Comparison of ENCODE assay signal across 20 mouse cellular contexts in genomic region chr12:107982306-107982705, GRCm38 (mm10). TPM values are rescaled to one million over a fixed set of nuclear protein-coding genes. Genes with fewer than 3 reads are reported as not detected.
DNase-seq lines count a peak whose midpoint lies in the region; ATAC-seq lines count a peak whose summit lies in the region.
"Had no signal": no experiment of that assay in that cellular context is flagged by ENCODE, and none has a peak within 500 bp of the region (broad histone marks: within the 10 kb centered on the region; RNA-seq: fewer than 3 reads in every experiment).

No protein-coding gene starts in this region.

- no peak overlapping the region for H3K4me2 ChIP-seq in forebrain, embryonic 12.5 days
- no peak overlapping the region for H3K4me2 ChIP-seq in midbrain, embryonic 11.5 days
- peak overlapping the region; percentile 73; the same call in 1 of the 2 replicates for H3K4me2 ChIP-seq in forebrain, embryonic 14.5 days (ENCODE audit: low read length)
- no peak overlapping the region for H3K4me2 ChIP-seq in limb, embryonic 11.5 days (ENCODE audit: low read depth, severe bottlenecking)
- H3K4me2 ChIP-seq: intestine, embryonic 15.5 days; kidney, embryonic 15.5 days; liver, embryonic 12.5 days had no signal

- peaks cover 74% of the 10 kb centered on the region for H3K27me3 ChIP-seq in forebrain, embryonic 10.5 days (ENCODE audit: poor library complexity, severe bottlenecking)
- H3K27me3 ChIP-seq in forebrain, embryonic 12.5 days, result peaks cover 3% of the 10 kb centered on the region; the same call in 1 of the 2 replicates
- peaks cover 80% of the 10 kb centered on the region for H3K27me3 ChIP-seq in midbrain, embryonic 10.5 days (ENCODE audit: low read depth, poor library complexity, severe bottlenecking)
- no peaks in the 10 kb centered on the region; the same call in 1 of the 2 replicates for H3K27me3 ChIP-seq in midbrain, embryonic 11.5 days (ENCODE audit: control insufficient read depth, insufficient read depth, low read length)
- no peaks in the 10 kb centered on the region for H3K27me3 ChIP-seq in forebrain, embryonic 14.5 days (replicated peaks; ENCODE audit: control insufficient read depth, insufficient read depth, low read length)
- H3K27me3 ChIP-seq in limb, embryonic 11.5 days (ENCODE audit: control insufficient read depth, insufficient read depth, low read length), result no peaks in the 10 kb centered on the region
- H3K27me3 ChIP-seq: CH12.LX; intestine, embryonic 15.5 days; neural tube, embryonic 12.5 days had no signal

- H3K9me3 ChIP-seq in forebrain, embryonic 10.5 days, result no peaks in the 10 kb centered on the region
- no peaks in the 10 kb centered on the region for H3K9me3 ChIP-seq in forebrain, embryonic 12.5 days
- H3K9me3 ChIP-seq in midbrain, embryonic 10.5 days (replicated peaks), result no peaks in the 10 kb centered on the region
- H3K9me3 ChIP-seq in midbrain, embryonic 11.5 days (ENCODE audit: control insufficient read depth, low read length), result no peaks in the 10 kb centered on the region
- H3K9me3 ChIP-seq in forebrain, embryonic 14.5 days (replicated peaks; ENCODE audit: control insufficient read depth, low read length), result no peaks in the 10 kb centered on the region
- no peaks in the 10 kb centered on the region for H3K9me3 ChIP-seq in limb, embryonic 11.5 days (ENCODE audit: control insufficient read depth, low read length)
- H3K9me3 ChIP-seq: intestine, embryonic 15.5 days; kidney, embryonic 15.5 days; liver, embryonic 12.5 days; neural tube, embryonic 12.5 days had no signal

- peak overlapping the region; percentile 53; the same call in 1 of the 2 replicates for H3K4me3 ChIP-seq in forebrain, embryonic 10.5 days
- no peak overlapping the region for H3K4me3 ChIP-seq in forebrain, embryonic 12.5 days (replicated peaks)
- no peak overlapping the region for H3K4me3 ChIP-seq in midbrain, embryonic 10.5 days
- no peak overlapping the region for H3K4me3 ChIP-seq in midbrain, embryonic 11.5 days (ENCODE audit: low read depth, low read length)
- H3K4me3 ChIP-seq in forebrain, embryonic 14.5 days (ENCODE audit: low read depth, low read length), result no peak overlapping the region
- H3K4me3 ChIP-seq in limb, embryonic 11.5 days (ENCODE audit: low read depth, low read length), result no peak overlapping the region
- H3K4me3 ChIP-seq: intestine, embryonic 15.5 days; kidney, embryonic 15.5 days; liver, embryonic 12.5 days; neural tube, embryonic 12.5 days had no signal

- no peak for DNase-seq in forebrain, embryonic 10.5 days (ENCODE audit: extremely low spot score, low spot score)
- DNase-seq in midbrain, embryonic 10.5 days (ENCODE audit: low spot score), result no peak
- DNase-seq in midbrain, embryonic 11.5 days (ENCODE audit: low spot score, missing footprints), result no peak
- DNase-seq in forebrain, embryonic 14.5 days (ENCODE audit: low spot score), result no peak
- no peak for DNase-seq in limb, embryonic 11.5 days (ENCODE audit: low spot score)
- DNase-seq in adrenal gland, adult 8-10 months, result no peak
- no peak for DNase-seq in spleen, postnatal 4 days (ENCODE audit: low spot score in 2 of 2)
- DNase-seq: cerebellum, adult 2 months; left cerebral cortex, postnatal 4 days; lung, adult 2 months; lung, postnatal 36 days; thymus, postnatal 25 days had no signal

- 66% methylated on average over 9 of the region's 9 CpGs for WGBS in forebrain, embryonic 10.5 days
- WGBS in forebrain, embryonic 12.5 days, result 70% methylated on average over 9 of the region's 9 CpGs
- 65% methylated on average over 9 of the region's 9 CpGs for WGBS in midbrain, embryonic 10.5 days
- 71% methylated on average over 9 of the region's 9 CpGs for WGBS in midbrain, embryonic 11.5 days
- 69% methylated on average over 9 of the region's 9 CpGs for WGBS in forebrain, embryonic 14.5 days
- 71% methylated on average over 9 of the region's 9 CpGs for WGBS in limb, embryonic 11.5 days

- ATAC-seq in forebrain, embryonic 12.5 days (ENCODE audit: low FRiP score), result no peak
- ATAC-seq in midbrain, embryonic 11.5 days (ENCODE audit: low FRiP score), result no peak
- no peak for ATAC-seq in forebrain, embryonic 14.5 days
- ATAC-seq in limb, embryonic 11.5 days (ENCODE audit: insufficient number of reproducible peaks, low FRiP score, low TSS enrichment, low read depth), result no peak
- ATAC-seq: intestine, embryonic 15.5 days; liver, embryonic 12.5 days had no signal

- H3K36me3 ChIP-seq in forebrain, embryonic 10.5 days (replicated peaks), result peaks cover 21% of the 10 kb centered on the region
- H3K36me3 ChIP-seq in forebrain, embryonic 12.5 days (replicated peaks), result peaks cover 12% of the 10 kb centered on the region; the same call in 1 of the 2 replicates
- no peaks in the 10 kb centered on the region; the same call in 1 of the 2 replicates for H3K36me3 ChIP-seq in midbrain, embryonic 10.5 days
- no peaks in the 10 kb centered on the region for H3K36me3 ChIP-seq in midbrain, embryonic 11.5 days (ENCODE audit: control insufficient read depth, insufficient read depth, low read length)
- peaks cover 14% of the 10 kb centered on the region for H3K36me3 ChIP-seq in forebrain, embryonic 14.5 days (ENCODE audit: control insufficient read depth, insufficient read depth, low read length)
- no peaks in the 10 kb centered on the region; the same call in 1 of the 2 replicates for H3K36me3 ChIP-seq in limb, embryonic 11.5 days (ENCODE audit: control insufficient read depth, insufficient read depth, low read length)
- H3K36me3 ChIP-seq: intestine, embryonic 15.5 days; kidney, embryonic 15.5 days; liver, embryonic 12.5 days had no signal

- peaks cover 76% of the 10 kb centered on the region for H3K4me1 ChIP-seq in forebrain, embryonic 10.5 days
- peaks cover 79% of the 10 kb centered on the region for H3K4me1 ChIP-seq in forebrain, embryonic 12.5 days
- peaks cover 60% of the 10 kb centered on the region for H3K4me1 ChIP-seq in midbrain, embryonic 10.5 days
- peaks cover 52% of the 10 kb centered on the region for H3K4me1 ChIP-seq in midbrain, embryonic 11.5 days (ENCODE audit: control insufficient read depth, insufficient read depth, low read length)
- peaks cover 58% of the 10 kb centered on the region for H3K4me1 ChIP-seq in forebrain, embryonic 14.5 days (ENCODE audit: control insufficient read depth, insufficient read depth, low read length)
- H3K4me1 ChIP-seq in limb, embryonic 11.5 days (ENCODE audit: control insufficient read depth, insufficient read depth, low read length), result peaks cover 51% of the 10 kb centered on the region

- no peak overlapping the region for H3K9ac ChIP-seq in forebrain, embryonic 12.5 days
- no peak overlapping the region for H3K9ac ChIP-seq in midbrain, embryonic 11.5 days (ENCODE audit: low read length)
- H3K9ac ChIP-seq in forebrain, embryonic 14.5 days (ENCODE audit: low read length), result peak overlapping the region; percentile 25; the same call in 1 of the 2 replicates
- H3K9ac ChIP-seq in limb, embryonic 11.5 days (ENCODE audit: low read length), result 0 out of 2 replicates have a peak overlapping the region, but pooled peaks have one; percentile 27
- H3K9ac ChIP-seq: intestine, embryonic 15.5 days; kidney, embryonic 15.5 days; liver, embryonic 12.5 days; neural tube, embryonic 12.5 days had no signal

- peak overlapping the region; percentile 98 for H3K27ac ChIP-seq in forebrain, embryonic 10.5 days
- no peak overlapping the region for H3K27ac ChIP-seq in forebrain, embryonic 12.5 days
- peak overlapping the region; percentile 96 for H3K27ac ChIP-seq in midbrain, embryonic 10.5 days (replicated peaks)
- no peak overlapping the region for H3K27ac ChIP-seq in midbrain, embryonic 11.5 days (ENCODE audit: low read depth, low read length)
- 0 out of 2 replicates have a peak overlapping the region, but pooled peaks have one; percentile 48 for H3K27ac ChIP-seq in forebrain, embryonic 14.5 days (ENCODE audit: low read depth, low read length)
- no peak overlapping the region; the same call in 1 of the 2 replicates for H3K27ac ChIP-seq in limb, embryonic 11.5 days (replicated peaks; ENCODE audit: low read depth, low read length)
- H3K27ac ChIP-seq: intestine, embryonic 15.5 days; liver, embryonic 12.5 days; neural tube, embryonic 12.5 days had no signal

RNA-seq across cellular contexts. Expression of gene Bcl11b, which starts 21.1 kb away (rescaled TPM):
- polyA plus RNA-seq in forebrain, embryonic 10.5 days (2016; fragmentation: Nextera tagmentation; extraction: Ambion mirVana), result 3.4 and 5.5 TPM in 2 replicates
- polyA plus RNA-seq in forebrain, embryonic 12.5 days (2016; fragmentation: Nextera tagmentation; extraction: Ambion mirVana), result 46.0 and 54.4 TPM in 2 replicates
- 2.5 and 3.9 TPM in 2 replicates for polyA plus RNA-seq in midbrain, embryonic 10.5 days (2016; fragmentation: Nextera tagmentation; extraction: Ambion mirVana)
- 4.5 and 6.3 TPM in 2 replicates for polyA plus RNA-seq in midbrain, embryonic 11.5 days (2014; fragmentation: Nextera tagmentation; extraction: Ambion mirVana)
- 76.7 and 86.5 TPM in 2 replicates for polyA plus RNA-seq in forebrain, embryonic 14.5 days (2014; fragmentation: Nextera tagmentation; extraction: Ambion mirVana)
- 8.7 and 12.3 TPM in 2 replicates for polyA plus RNA-seq in limb, embryonic 11.5 days (2014; fragmentation: Nextera tagmentation; extraction: Ambion mirVana)
- total RNA-seq in adrenal gland, adult 8-10 months (2022), result under 1 TPM; 0.17 to 0.80 (median 0.55) TPM
- total RNA-seq: CH12.LX; common myeloid progenitor, adult 5-6 weeks; MEL had no signal

Comparison
In these comparisons a context has a peak if more than half of its experiments do, and no peak if none do; other contexts are left out.
1. H3K27ac ChIP-seq: peak in forebrain, embryonic 10.5 days (single experiment), midbrain, embryonic 10.5 days (single experiment) and forebrain, embryonic 14.5 days (single experiment); none in forebrain, embryonic 12.5 days (single experiment), midbrain, embryonic 11.5 days (single experiment) and limb, embryonic 11.5 days (single experiment).
2. H3K9ac ChIP-seq: peak in forebrain, embryonic 14.5 days (single experiment) and limb, embryonic 11.5 days (single experiment); none in forebrain, embryonic 12.5 days (single experiment) and midbrain, embryonic 11.5 days (single experiment).